Mouse (Mus musculus) forebrain, embryonic 14.5 days (tissue): ENCODE results near the gene Actr3. TPM values are rescaled to one million over a fixed set of nuclear protein-coding genes. Genes with fewer than 3 reads are reported as not detected.
A peak's percentile ranks its signal among the peaks of the same experiment; 100 is the strongest.

Experiments used
- ATAC-seq: fragments of 200-750 bp; cut with Nextera tagmentation; 2 replicates; pipeline ENCODE4 v1.8.0; 2017; ENCODE audit warnings: mild to moderate bottlenecking, moderate library complexity
- DNase-seq: peaks from one replicate; pipeline ENCODE4 v3.0.0-alpha.2; 2015; ENCODE audit warnings: low spot score
- H3K27ac ChIP-seq: fragments of 300-500 bp; sonication (generic); 2 replicates; pipeline ENCODE4 v1.5.1; 2014; ENCODE audit warnings: low read depth, mild to moderate bottlenecking, control low read depth, low read length, moderate library complexity
- H3K27me3 ChIP-seq: fragments of 300-500 bp; sonication (generic); replicated peaks from 2 replicates; pipeline ENCODE4 v1.6.1; 2014; ENCODE audit warnings: low read length, control low read depth, mixed read lengths; ENCODE audit not compliant: control insufficient read depth, insufficient read depth
- H3K36me3 ChIP-seq: fragments of 300-500 bp; sonication (generic); 2 replicates; pipeline ENCODE4 v1.6.1; 2014; ENCODE audit warnings: low read length, control low read depth; ENCODE audit not compliant: control insufficient read depth, insufficient read depth
- H3K4me1 ChIP-seq: fragments of 300-500 bp; sonication (generic); 2 replicates; pipeline ENCODE4 v1.6.1; 2014; ENCODE audit warnings: antibody characterized with exemption, low read length, control low read depth; ENCODE audit not compliant: control insufficient read depth, insufficient read depth
- H3K4me2 ChIP-seq: fragments of 300-500 bp; sonication (generic); 2 replicates; pipeline ENCODE4 v1.6.1; 2014; ENCODE audit warnings: mild to moderate bottlenecking, control low read depth, low read length
- H3K4me3 ChIP-seq: fragments of 300-500 bp; sonication (generic); 2 replicates; pipeline ENCODE4 v1.5.1; 2014; ENCODE audit warnings: low read depth, low read length, control low read depth
- H3K9ac ChIP-seq: fragments of 300-500 bp; sonication (generic); 2 replicates; pipeline ENCODE4 v1.6.1; 2014; ENCODE audit warnings: mild to moderate bottlenecking, low read length, control low read depth, moderate library complexity
- H3K9me3 ChIP-seq: fragments of 300-500 bp; sonication (generic); replicated peaks from 2 replicates; pipeline ENCODE4 v1.6.1; 2016; ENCODE audit warnings: low read length, control low read depth, mixed read lengths; ENCODE audit not compliant: control insufficient read depth
- WGBS: fragments of 180-500 bp; shearing (Covaris S2); extraction: QIAGEN DNeasy Blood & Tissue Kit; methylation state at CpG from one replicate; pipeline ENCODE4 v1.1.7; 2014; 5-methylcytosine and 5-hydroxymethylcytosine counted together
- polyA plus RNA-seq: library from polyadenylated mRNA; unstranded; fragments of >200 nt; fragmentation: Nextera tagmentation; extraction: Ambion mirVana; gene quantifications from 2 replicates; pipeline ENCODE4 v1.2.1, GENCODE M21; 2014

The Actr3 gene
- polyA plus RNA-seq, 1 experiment from 2014 or later, result 231 TPM

DNA sequence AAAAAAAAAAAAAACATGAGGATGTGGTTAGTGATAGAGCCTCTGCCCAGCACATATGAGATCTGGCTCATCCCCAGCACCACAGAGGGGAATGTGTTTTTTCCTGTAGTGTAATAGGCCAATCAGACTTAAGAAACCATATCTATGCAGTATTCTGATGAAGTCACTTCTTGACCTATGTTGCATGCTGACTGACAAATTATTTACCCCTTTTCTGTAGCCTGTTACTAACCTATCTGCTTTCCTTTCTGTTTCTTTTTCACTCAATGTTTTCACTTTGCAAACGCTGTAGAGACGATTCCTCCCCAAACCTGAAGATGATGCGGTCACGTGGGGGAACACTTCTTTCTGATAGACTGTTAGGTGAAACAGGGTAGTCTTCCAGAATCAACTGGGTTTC is 32.4 kb upstream of the Actr3 start:
- H3K9me3 ChIP-seq, result no peaks in the 10 kb centered on the region
- no peak overlapping the region for H3K4me2 ChIP-seq
- no peaks in the 10 kb centered on the region for H3K27me3 ChIP-seq
- H3K27ac ChIP-seq, result no peak overlapping the region
- H3K4me1 ChIP-seq, result no peaks in the 10 kb centered on the region
- no peaks in the 10 kb centered on the region for H3K36me3 ChIP-seq
- DNase-seq (no peak), ATAC-seq (no peak)
- no peak overlapping the region for H3K4me3 ChIP-seq
- 96% methylated on average over 4 of the region's 4 CpGs for WGBS
- no peak overlapping the region for H3K9ac ChIP-seq

DNA sequence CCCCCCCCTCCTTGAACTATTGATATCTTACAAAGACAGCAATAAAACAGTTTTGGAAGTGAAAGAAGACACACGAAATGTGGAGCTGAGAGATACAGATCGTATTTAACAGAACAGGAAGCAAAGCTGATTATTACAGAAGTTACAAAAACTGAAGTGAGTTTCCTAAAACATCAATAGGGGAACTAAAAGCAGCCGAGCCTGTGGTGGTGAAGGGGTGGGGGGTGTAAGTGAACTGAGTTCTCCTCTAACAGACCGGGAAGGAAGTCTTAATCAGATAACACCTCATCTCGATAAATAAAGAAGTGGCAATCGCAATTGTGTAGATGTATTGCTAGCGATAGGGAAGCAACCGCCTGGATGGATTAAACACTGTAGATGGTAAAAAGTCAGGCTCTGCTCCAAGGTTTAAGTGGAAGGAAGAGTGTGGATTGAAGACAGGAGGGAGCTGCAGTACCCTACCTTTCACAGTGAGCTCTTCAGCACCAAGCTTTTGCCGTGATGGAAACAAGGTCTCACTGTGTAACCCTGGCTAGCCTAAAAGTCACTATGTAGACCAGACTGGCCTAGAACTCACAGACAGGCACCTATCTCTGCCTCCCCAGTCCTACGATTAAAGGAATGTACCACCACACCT is 31.2 kb upstream of the Actr3 start:
- H3K27me3 ChIP-seq, result no peaks in the 10 kb centered on the region
- no peaks in the 10 kb centered on the region for H3K9me3 ChIP-seq
- no peaks in the 10 kb centered on the region for H3K36me3 ChIP-seq
- H3K4me1 ChIP-seq, result no peaks in the 10 kb centered on the region
- DNase-seq (no peak), ATAC-seq (no peak)
- H3K27ac ChIP-seq, result no peak overlapping the region
- WGBS, result 87% methylated on average over 10 of the region's 10 CpGs
- no peak overlapping the region for H3K4me3 ChIP-seq
- H3K4me2 ChIP-seq, result no peak overlapping the region
- H3K9ac ChIP-seq, result no peak overlapping the region

DNA sequence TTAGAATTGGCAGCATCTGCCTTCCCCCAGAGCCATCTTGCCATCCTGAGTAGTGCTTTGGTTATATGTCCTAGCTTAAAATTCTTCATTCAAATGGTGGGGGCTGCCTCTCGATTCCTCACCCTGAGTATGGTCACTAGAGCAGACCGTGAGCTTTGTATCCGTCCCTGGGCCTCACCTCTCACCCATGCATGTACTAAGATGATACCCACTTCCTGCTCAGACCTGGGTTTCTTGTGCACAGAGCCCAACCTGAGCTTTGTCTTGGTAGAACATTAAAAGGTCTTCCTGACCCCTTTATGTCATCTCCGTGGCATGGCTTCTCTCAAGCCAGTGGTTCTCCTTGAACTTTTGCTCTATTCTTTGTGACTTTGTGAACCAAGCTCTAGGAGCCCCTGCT is 28.5 kb upstream of the Actr3 start:
- H3K36me3 ChIP-seq, result no peaks in the 10 kb centered on the region
- WGBS, result 92% methylated on average over 4 of the region's 4 CpGs
- H3K27ac ChIP-seq, result no peak overlapping the region
- H3K4me3 ChIP-seq, result no peak overlapping the region
- H3K27me3 ChIP-seq, result no peaks in the 10 kb centered on the region
- no peak for DNase-seq
- no peak overlapping the region for H3K9ac ChIP-seq
- no peak for ATAC-seq
- no peak overlapping the region for H3K4me2 ChIP-seq
- H3K9me3 ChIP-seq, result no peaks in the 10 kb centered on the region
- H3K4me1 ChIP-seq, result no peaks in the 10 kb centered on the region

DNA sequence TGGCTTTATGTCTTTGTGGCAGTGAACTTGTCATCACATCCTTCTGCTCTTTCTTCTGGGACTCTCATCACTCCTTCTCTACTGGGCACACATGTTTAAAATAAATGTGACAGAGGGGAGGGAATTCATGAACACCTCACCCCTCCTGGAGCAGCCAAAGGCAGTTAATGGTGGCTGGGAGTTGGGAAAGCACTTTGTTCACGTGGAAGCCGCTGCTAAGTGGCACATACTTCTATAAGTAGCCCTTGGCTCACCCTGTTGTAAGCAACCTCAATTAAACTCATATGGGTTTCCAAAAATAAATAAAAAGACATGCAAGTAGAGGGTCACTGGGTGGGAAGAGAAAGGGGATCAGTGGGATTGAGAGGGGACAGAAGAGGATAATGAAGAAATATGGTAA is 27.8 kb upstream of the Actr3 start:
- Histone ChIP-seq H3K27ac (no peak overlapping the region), H3K4me3 (no peak overlapping the region), H3K9me3 (no peaks in the 10 kb centered on the region), H3K27me3 (no peaks in the 10 kb centered on the region), H3K9ac (no peak overlapping the region), H3K4me1 (no peaks in the 10 kb centered on the region), H3K36me3 (no peaks in the 10 kb centered on the region), H3K4me2 (no peak overlapping the region)
- WGBS, result 71% methylated on average over 2 of the region's 2 CpGs
- ATAC-seq (no peak), DNase-seq (no peak)

DNA sequence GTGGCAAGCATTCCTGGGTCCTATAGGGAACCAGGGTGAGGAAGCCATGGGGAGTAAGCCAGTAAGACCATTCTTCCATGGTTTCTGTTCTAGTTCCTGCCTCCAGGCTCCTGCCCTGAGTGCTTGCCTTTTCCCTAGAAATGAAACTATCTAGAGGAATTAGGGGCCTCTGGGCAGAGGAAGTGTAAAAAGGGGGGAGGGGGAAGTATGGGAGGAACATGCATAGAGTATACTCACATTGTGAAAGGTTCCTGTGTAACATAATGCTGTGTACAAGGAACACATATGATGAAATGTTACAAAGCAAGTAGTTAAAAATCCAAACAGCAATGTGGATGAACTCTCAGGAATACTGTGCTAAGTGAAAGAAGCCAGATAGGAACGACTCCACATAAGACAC is 27.4 kb upstream of the Actr3 start:
- H3K4me1 ChIP-seq, result no peaks in the 10 kb centered on the region
- H3K27me3 ChIP-seq, result no peaks in the 10 kb centered on the region
- no peaks in the 10 kb centered on the region for H3K9me3 ChIP-seq
- DNase-seq (no peak), ATAC-seq (no peak)
- H3K4me2 ChIP-seq, result no peak overlapping the region
- H3K27ac ChIP-seq, result no peak overlapping the region
- H3K9ac ChIP-seq, result no peak overlapping the region
- 96% methylated on average over 1 of the region's 1 CpGs for WGBS
- H3K4me3 ChIP-seq, result no peak overlapping the region
- no peaks in the 10 kb centered on the region for H3K36me3 ChIP-seq

DNA sequence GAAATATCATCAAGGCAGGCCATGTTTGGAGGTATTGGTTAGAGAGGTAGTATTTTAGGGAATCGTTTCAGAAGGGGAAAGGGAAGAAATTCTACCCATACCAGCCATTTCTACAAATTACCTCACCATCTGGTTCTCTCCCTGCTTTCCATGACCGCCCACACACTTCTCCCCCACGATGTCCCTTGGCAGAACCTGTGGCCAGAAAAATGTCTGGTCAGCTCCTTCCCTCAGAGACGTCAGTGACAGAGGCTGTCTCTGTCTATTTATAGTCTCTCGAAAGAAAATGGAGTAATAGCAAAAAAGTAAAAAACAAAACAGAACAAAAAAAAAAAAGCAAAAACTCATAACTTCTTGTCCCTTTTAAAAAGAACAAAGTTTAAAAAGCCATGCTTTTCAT is 23.0 kb upstream of the Actr3 start:
- H3K9ac ChIP-seq, result no peak overlapping the region
- H3K27ac ChIP-seq, result no peak overlapping the region
- H3K27me3 ChIP-seq, result no peaks in the 10 kb centered on the region
- whole genome bisulfite sequencing, result 89% methylated on average over 5 of the region's 5 CpGs
- no peaks in the 10 kb centered on the region for H3K9me3 ChIP-seq
- no peak overlapping the region for H3K4me3 ChIP-seq
- no peak for DNase-seq
- peaks cover 7% of the 10 kb centered on the region; the same call in 1 of the 2 replicates for H3K4me1 ChIP-seq
- no peaks in the 10 kb centered on the region for H3K36me3 ChIP-seq
- ATAC-seq, result no peak
- H3K4me2 ChIP-seq, result no peak overlapping the region

DNA sequence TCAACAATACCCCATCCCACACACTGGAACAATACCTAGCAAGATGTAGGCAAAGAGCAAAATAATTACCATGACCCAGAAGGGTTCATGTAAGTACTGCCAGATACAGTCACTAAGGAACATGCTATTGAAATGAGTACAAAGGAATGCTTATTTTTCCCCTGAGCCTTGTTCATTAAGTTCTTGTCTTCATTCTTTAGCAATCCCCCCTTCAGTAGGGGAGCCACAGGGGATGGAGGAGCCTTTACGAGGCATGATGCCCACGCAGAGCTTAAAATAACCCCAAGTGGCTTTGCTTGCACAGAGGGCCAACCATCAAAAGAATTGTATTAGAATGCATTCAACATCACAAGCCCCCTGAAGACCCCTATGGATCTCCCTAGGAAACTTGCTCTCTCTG is 19.6 kb upstream of the Actr3 start:
- 7% methylated on average over 2 of the region's 2 CpGs for WGBS
- DNase-seq (peak; percentile 22), ATAC-seq (no peak)
- Histone ChIP-seq H3K9ac (no peak overlapping the region), H3K36me3 (no peaks in the 10 kb centered on the region), H3K4me3 (no peak overlapping the region), H3K4me2 (no peak overlapping the region), H3K27me3 (no peaks in the 10 kb centered on the region), H3K4me1 (peaks cover 7% of the 10 kb centered on the region; the same call in 1 of the 2 replicates), H3K9me3 (no peaks in the 10 kb centered on the region), H3K27ac (no peak overlapping the region)

DNA sequence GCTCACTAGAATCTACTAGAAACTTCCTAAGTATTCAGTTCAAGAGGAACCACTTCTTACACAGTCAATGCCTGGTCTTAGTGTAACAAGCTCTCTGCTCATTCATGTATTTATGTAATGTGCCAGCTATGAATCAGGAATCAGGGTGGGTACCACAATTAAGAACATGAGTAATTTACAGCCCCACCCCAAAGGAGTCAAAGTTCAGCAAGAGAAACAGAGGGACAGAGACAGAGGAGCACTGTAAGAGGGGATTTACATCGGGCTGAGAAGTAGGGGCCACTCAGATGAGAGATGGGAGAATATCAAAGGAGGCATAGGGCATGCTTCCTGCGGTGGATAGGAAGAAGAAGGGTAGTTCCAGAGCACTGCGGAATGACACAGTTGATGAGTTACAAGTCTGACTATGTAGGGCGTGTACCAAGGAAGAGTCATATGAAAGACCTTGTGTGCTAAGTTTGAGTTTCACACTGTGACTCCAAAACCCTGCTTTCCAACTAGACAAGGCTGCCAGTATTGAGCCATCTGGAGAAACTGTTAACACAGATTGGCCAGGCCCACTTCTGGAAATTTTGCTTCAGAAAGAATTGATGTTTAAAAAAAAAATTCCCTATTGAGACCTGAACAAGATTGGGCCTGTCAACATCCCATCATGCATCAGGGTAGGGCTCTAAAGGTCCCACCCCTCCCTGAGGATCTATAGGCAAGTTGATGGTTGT is 14.9 kb upstream of the Actr3 start:
- WGBS, result 90% methylated on average over 4 of the region's 4 CpGs
- Histone ChIP-seq H3K9me3 (no peaks in the 10 kb centered on the region; the same call in 1 of the 2 replicates), H3K4me1 (peaks cover 6% of the 10 kb centered on the region; the same call in 1 of the 2 replicates), H3K36me3 (no peaks in the 10 kb centered on the region), H3K4me3 (no peak overlapping the region), H3K4me2 (no peak overlapping the region), H3K9ac (no peak overlapping the region), H3K27me3 (no peaks in the 10 kb centered on the region), H3K27ac (no peak overlapping the region)
- ATAC-seq (no peak), DNase-seq (no peak)

DNA sequence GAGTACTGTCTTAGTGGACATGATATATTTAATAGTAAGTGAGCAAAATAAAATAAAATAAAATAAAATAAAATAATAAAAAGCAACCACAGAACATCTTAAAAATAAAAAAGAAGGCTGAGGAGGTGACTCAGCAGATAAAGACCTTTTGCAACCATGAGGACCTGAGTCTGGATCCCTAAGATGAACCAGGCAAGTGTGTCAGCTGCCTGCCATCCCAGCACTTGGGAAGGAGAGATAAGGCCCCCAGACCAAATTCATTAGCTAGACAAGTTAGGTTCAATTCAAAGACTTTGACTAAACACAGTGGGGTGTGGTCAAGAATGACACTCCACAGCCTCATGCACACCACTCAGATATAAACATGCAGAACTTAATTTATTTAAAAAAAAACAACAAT is 12.4 kb upstream of the Actr3 start:
- ATAC-seq (no peak), DNase-seq (no peak)
- Histone ChIP-seq H3K4me3 (no peak overlapping the region), H3K4me2 (no peak overlapping the region), H3K27me3 (no peaks in the 10 kb centered on the region), H3K9ac (no peak overlapping the region), H3K9me3 (no peaks in the 10 kb centered on the region; the same call in 1 of the 2 replicates), H3K4me1 (no peaks in the 10 kb centered on the region), H3K27ac (no peak overlapping the region), H3K36me3 (no peaks in the 10 kb centered on the region)
